ENCODE assay signal across 8 mouse cellular contexts in the genomic region with DNA sequence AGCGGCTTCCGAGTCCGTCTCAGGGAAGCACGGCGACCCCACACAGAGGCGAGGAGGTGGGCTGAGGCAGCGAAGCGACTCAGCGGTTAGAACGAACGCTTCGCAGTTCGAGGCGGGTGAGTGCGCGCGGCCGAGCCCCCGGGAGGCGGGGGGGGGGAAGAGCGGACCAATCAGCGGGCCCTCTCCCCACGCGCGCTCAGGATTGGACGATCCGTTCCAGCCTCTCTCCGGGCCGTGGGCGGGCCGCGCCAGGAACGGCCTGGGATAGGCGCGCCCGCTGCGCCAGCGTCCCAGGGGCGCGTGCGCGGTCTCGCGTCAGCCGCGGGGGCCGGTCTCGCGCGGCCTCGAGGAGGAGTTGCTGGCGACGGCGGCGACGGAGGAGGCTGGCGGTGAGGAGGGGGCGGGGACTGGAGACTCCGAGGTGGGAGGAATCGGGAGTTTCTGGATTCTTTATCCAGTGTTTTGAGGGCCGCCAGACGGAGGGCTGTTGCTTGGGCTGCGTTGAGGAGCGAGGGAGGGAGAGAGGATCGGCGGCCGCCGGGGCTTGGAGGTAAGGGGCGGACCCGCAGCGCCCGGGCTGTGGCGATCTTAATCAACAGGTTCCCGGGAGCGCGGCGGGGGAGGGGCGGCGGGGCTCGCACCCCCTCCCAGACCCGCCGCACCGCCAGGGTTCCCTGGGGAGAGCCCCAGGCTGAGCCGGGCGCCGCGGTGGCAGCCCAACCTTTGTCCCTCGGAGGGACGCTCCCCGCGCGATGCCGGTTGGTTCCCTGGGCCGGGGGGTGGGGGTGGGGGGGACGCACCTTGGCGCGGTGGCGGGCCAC. TPM values are rescaled to one million over a fixed set of nuclear protein-coding genes. Genes with fewer than 3 reads are reported as not detected.
DNase-seq lines count a peak whose midpoint lies in the region; ATAC-seq and TF ChIP-seq lines count a peak whose summit lies in the region.

A gene (plus strand): TSS at position 351 of the 821 bp plus-strand sequence.

- dilution Hi-C loops in CH12.LX (cut with MboI; ENCODE audit: extremely low pct_ligation_motif_present, extremely low pct_unique_long_range_greater_than_20kb, low sequenced_read_pairs): no loop called here

- peak; percentile 92 for DNase-seq in CH12.LX (ENCODE audit: extremely low read depth)
- DNase-seq in c-Kit-positive CD71-positive TER-119-negative erythroid progenitor cells, embryonic 14.5 days (ENCODE audit: low read depth): peak; percentile 90
- peak; percentile 98 for DNase-seq in forebrain, embryonic 11.5 days (ENCODE audit: low spot score)
- peak; percentile 97 for DNase-seq in kidney, postnatal 36 days
- DNase-seq in telencephalon, adult 2 months (ENCODE audit: low read depth, low spot score): peak; percentile 87

- peak within 1 kb of the TSS; percentile 75 for H3K9ac ChIP-seq in CH12.LX (ENCODE audit: insufficient read depth, low read depth)
- H3K9ac ChIP-seq in forebrain, embryonic 11.5 days (ENCODE audit: low read length): peak within 1 kb of the TSS; percentile 85
- H3K9ac ChIP-seq in heart, embryonic 16.5 days (ENCODE audit: low read length): peak within 1 kb of the TSS; percentile 89
- peak within 1 kb of the TSS; percentile 81 for H3K9ac ChIP-seq in liver, embryonic 15.5 days
- peak within 1 kb of the TSS; percentile 88 for H3K9ac ChIP-seq in neural tube, embryonic 12.5 days

- peak within 1 kb of the TSS; percentile 97 for H3K4me2 ChIP-seq in CH12.LX (ENCODE audit: insufficient read depth, low read depth, poor library complexity, severe bottlenecking)
- peak within 1 kb of the TSS; percentile 95 for H3K4me2 ChIP-seq in forebrain, embryonic 11.5 days (ENCODE audit: low read depth, low read length, severe bottlenecking)
- H3K4me2 ChIP-seq in heart, embryonic 16.5 days (ENCODE audit: low read depth, low read length): peak within 1 kb of the TSS; percentile 99
- H3K4me2 ChIP-seq in liver, embryonic 15.5 days: peak within 1 kb of the TSS; percentile 98
- H3K4me2 ChIP-seq in neural tube, embryonic 12.5 days (replicated peaks): peak within 1 kb of the TSS; percentile 94

- peak; percentile 72 for TF ChIP-seq POLR2A in CH12.LX (IDR thresholded peaks at IDR 0.05; ENCODE audit: low read depth, low read length)

- peaks cover 0 to 4% of the 10 kb centered on the region in 2 experiments for H3K36me3 ChIP-seq in CH12.LX (replicated peaks in 1 of 2; ENCODE audit: control insufficient read depth in 1 of 2, insufficient read depth in 1 of 2, low read length in 1 of 2)
- no peaks in the 10 kb centered on the region for H3K36me3 ChIP-seq in forebrain, embryonic 11.5 days (ENCODE audit: control insufficient read depth, insufficient read depth, low read length)
- no peaks in the 10 kb centered on the region for H3K36me3 ChIP-seq in heart, embryonic 16.5 days (ENCODE audit: control insufficient read depth, insufficient read depth)
- no peaks in the 10 kb centered on the region for H3K36me3 ChIP-seq in liver, embryonic 15.5 days (replicated peaks)
- H3K36me3 ChIP-seq in neural tube, embryonic 12.5 days: no peaks in the 10 kb centered on the region

- H3K27ac ChIP-seq in CH12.LX (ENCODE audit: insufficient read depth, low read depth): no peak within 1 kb of the TSS
- H3K27ac ChIP-seq in forebrain, embryonic 11.5 days (ENCODE audit: low read depth, low read length): peak within 1 kb of the TSS; percentile 86
- H3K27ac ChIP-seq in heart, embryonic 16.5 days (ENCODE audit: low read length): peak within 1 kb of the TSS; percentile 97
- H3K27ac ChIP-seq in liver, embryonic 15.5 days (replicated peaks): peak within 1 kb of the TSS; percentile 80
- peak within 1 kb of the TSS; percentile 72; the same call in 1 of the 2 replicates for H3K27ac ChIP-seq in neural tube, embryonic 12.5 days

- H3K4me1 ChIP-seq in CH12.LX (ENCODE audit: control insufficient read depth in 1 of 2, insufficient read depth in 2 of 2): peaks cover 0 to 10% of the 10 kb centered on the region in 2 experiments; a peak in 2 of 4 replicates
- H3K4me1 ChIP-seq in forebrain, embryonic 11.5 days (replicated peaks; ENCODE audit: control insufficient read depth, insufficient read depth, low read length): no peaks in the 10 kb centered on the region
- peaks cover 3% of the 10 kb centered on the region; the same call in 1 of the 2 replicates for H3K4me1 ChIP-seq in heart, embryonic 16.5 days (ENCODE audit: control insufficient read depth, insufficient read depth, low read length)
- peaks cover 14% of the 10 kb centered on the region for H3K4me1 ChIP-seq in liver, embryonic 15.5 days (replicated peaks)
- no peaks in the 10 kb centered on the region for H3K4me1 ChIP-seq in neural tube, embryonic 12.5 days

- H3K4me3 ChIP-seq in CH12.LX (replicated peaks in 1 of 3; ENCODE audit: low read depth in 2 of 3, low read length in 2 of 3, poor library complexity in 1 of 3): peak within 1 kb of the TSS; percentile 68 to 83 (median 71)
- H3K4me3 ChIP-seq in forebrain, embryonic 11.5 days (ENCODE audit: low read depth, low read length): peak within 1 kb of the TSS; percentile 94
- peak within 1 kb of the TSS; percentile 88 for H3K4me3 ChIP-seq in heart, embryonic 16.5 days (ENCODE audit: low read length)
- H3K4me3 ChIP-seq in liver, embryonic 15.5 days (replicated peaks): peak within 1 kb of the TSS; percentile 87
- peak within 1 kb of the TSS; percentile 83 for H3K4me3 ChIP-seq in neural tube, embryonic 12.5 days

- TF ChIP-seq CTCF in CH12.LX (conservative IDR thresholded peaks at IDR 0.05 in 1 of 2, IDR thresholded peaks at IDR 0.05 in 1 of 2; ENCODE audit: low read depth in 2 of 2, low read length in 2 of 2): no peak

- peak; percentile 100 for ATAC-seq in forebrain, embryonic 11.5 days (replicated peaks; ENCODE audit: low FRiP score)
- peak; percentile 100 for ATAC-seq in heart, embryonic 16.5 days (replicated peaks; ENCODE audit: extremely low read depth, insufficient read depth, low FRiP score)
- ATAC-seq in liver, embryonic 15.5 days (ENCODE audit: insufficient read depth): peak; percentile 100
- ATAC-seq in neural tube, embryonic 12.5 days (ENCODE audit: low FRiP score, low read depth): peak; percentile 100

- no peak for TF ChIP-seq RAD21 in CH12.LX (IDR thresholded peaks at IDR 0.05; ENCODE audit: low read depth, low read length)

- H3K27me3 ChIP-seq in CH12.LX (replicated peaks): peaks cover 10% of the 10 kb centered on the region
- H3K27me3 ChIP-seq in forebrain, embryonic 11.5 days (ENCODE audit: control insufficient read depth, insufficient read depth, low read length): no peaks in the 10 kb centered on the region
- no peaks in the 10 kb centered on the region for H3K27me3 ChIP-seq in heart, embryonic 16.5 days (ENCODE audit: control insufficient read depth, insufficient read depth, low read length)
- no peaks in the 10 kb centered on the region for H3K27me3 ChIP-seq in liver, embryonic 15.5 days
- no peaks in the 10 kb centered on the region for H3K27me3 ChIP-seq in neural tube, embryonic 12.5 days (replicated peaks)

- no peak for TF ChIP-seq EP300 in CH12.LX (IDR thresholded peaks at IDR 0.05; ENCODE audit: low read length)

- in situ Hi-C loops in CH12.LX (cut with MboI; ENCODE audit: low pct_ligation_motif_present, low pct_unique_long_range_greater_than_20kb, low sequenced_read_pairs): no loop called here

- no peaks in the 10 kb centered on the region for H3K79me2 ChIP-seq in CH12.LX (replicated peaks; ENCODE audit: control insufficient read depth, extremely low read depth, insufficient read depth, poor library complexity, severe bottlenecking)

- H3K9me3 ChIP-seq in CH12.LX (replicated peaks; ENCODE audit: low read length): no peaks in the 10 kb centered on the region
- H3K9me3 ChIP-seq in forebrain, embryonic 11.5 days (ENCODE audit: control insufficient read depth, low read length): no peaks in the 10 kb centered on the region
- no peaks in the 10 kb centered on the region for H3K9me3 ChIP-seq in heart, embryonic 16.5 days (replicated peaks; ENCODE audit: control insufficient read depth, low read length)
- no peaks in the 10 kb centered on the region for H3K9me3 ChIP-seq in liver, embryonic 15.5 days (replicated peaks)
- no peaks in the 10 kb centered on the region for H3K9me3 ChIP-seq in neural tube, embryonic 12.5 days

- WGBS in forebrain, embryonic 11.5 days: under 1% methylated on average over 84 of the region's 98 CpGs
- WGBS in heart, embryonic 16.5 days: under 1% methylated on average over 89 of the region's 98 CpGs
- under 1% methylated on average over 95 of the region's 98 CpGs for WGBS in liver, embryonic 15.5 days (ENCODE audit: insufficient replicate concordance)
- WGBS in neural tube, embryonic 12.5 days: under 1% methylated on average over 93 of the region's 98 CpGs

TF ChIP-seq in CH12.LX, 34 proteins besides CTCF, POLR2A, EP300 and RAD21 (continues in another document):
- TF ChIP-seq ZNF384 (IDR thresholded peaks at IDR 0.05; ENCODE audit: low read depth, low read length) (no peak), KAT2A (IDR thresholded peaks at IDR 0.05; ENCODE audit: insufficient replicate concordance, low read length) (no peak), MAFK (IDR thresholded peaks at IDR 0.05; ENCODE audit: insufficient replicate concordance, low read length) (no peak), ZMIZ1 (IDR thresholded peaks at IDR 0.05; ENCODE audit: low read depth, low read length) (peak; percentile 56; the same call in 1 of the 2 replicates), CHD2 (IDR thresholded peaks at IDR 0.05; ENCODE audit: low read length) (peak; percentile 76), HCFC1 (IDR thresholded peaks at IDR 0.05; ENCODE audit: low read depth, low read length) (no peak), NELFE (IDR thresholded peaks at IDR 0.05; ENCODE audit: low read depth, low read length) (peak; percentile 45; the same call in 1 of the 2 replicates), CHD1 (IDR thresholded peaks at IDR 0.05; ENCODE audit: low read depth, low read length) (no peak), MAX (IDR thresholded peaks at IDR 0.05; ENCODE audit: low read length) (peak; percentile 80; the same call in 1 of the 2 replicates), USF2 (conservative IDR thresholded peaks at IDR 0.05; ENCODE audit: low read depth, low read length) (no peak), RCOR1 (conservative IDR thresholded peaks at IDR 0.05; ENCODE audit: low read depth, low read length) (no peak), MAZ (IDR thresholded peaks at IDR 0.05; ENCODE audit: low read depth, low read length) (peak; percentile 73), E2F4 (IDR thresholded peaks at IDR 0.05; ENCODE audit: insufficient replicate concordance, low read depth, low read length) (no peak), ZC3H11A (IDR thresholded peaks at IDR 0.05; ENCODE audit: low read depth, low read length) (no peak)

RNA-seq across cellular contexts. Expression of the gene that starts here (rescaled TPM):
- total RNA-seq in CH12.LX (2012; rRNA removed) (9.9 and 10.3 TPM in 2 replicates), CH12.LX (2014; rRNA removed) (14.2 and 17.1 TPM in 2 replicates)
- 11.0 and 13.6 TPM in 2 replicates for polyA plus RNA-seq in CH12.LX (2012; ENCODE audit: insufficient read length, low read depth)
- polyA plus RNA-seq in forebrain, embryonic 11.5 days (2014; fragmentation: Nextera tagmentation; extraction: Ambion mirVana): 20.4 and 26.5 TPM in 2 replicates
- polyA plus RNA-seq in heart, embryonic 16.5 days (2015; fragmentation: Nextera tagmentation; extraction: Ambion mirVana): 14.5 and 15.2 TPM in 2 replicates
- 6.9 and 7.9 TPM in 2 replicates for polyA plus RNA-seq in liver, embryonic 15.5 days (2015; fragmentation: Nextera tagmentation; extraction: Ambion mirVana)
- polyA plus RNA-seq in neural tube, embryonic 12.5 days (2016; fragmentation: Nextera tagmentation; extraction: Ambion mirVana): 22.2 and 23.8 TPM in 2 replicates
